Mouse (Mus musculus): ENCODE results near the gene OR5BS1P. TPM values are rescaled to one million over a fixed set of nuclear protein-coding genes. Genes with fewer than 3 reads are reported as not detected.

OR5BS1P gene
- polyA plus RNA-seq, 1 experiment, result not detected

DNA sequence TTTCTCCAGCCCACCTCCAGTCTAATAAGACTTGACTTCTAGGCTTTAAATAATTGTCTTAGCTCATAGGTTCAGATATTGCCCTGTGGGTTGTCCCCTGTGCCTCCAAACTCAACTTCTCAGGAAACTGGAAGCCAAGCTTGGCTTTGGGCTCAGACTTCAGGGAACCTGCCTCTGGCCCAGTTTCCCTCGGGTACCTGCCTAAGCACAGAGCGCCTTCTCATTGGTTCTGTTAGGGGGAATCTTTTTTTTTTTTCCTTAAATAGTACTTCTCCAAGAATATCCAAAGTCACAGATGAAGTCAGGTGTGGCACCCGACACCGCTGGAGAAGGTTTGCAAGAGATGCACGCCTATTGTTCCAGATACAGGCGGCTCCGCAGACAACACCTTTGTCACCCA, 17.4 kb upstream of the OR5BS1P start, which contains the start of gene Olfr281:
Olfr281 (plus strand) TSS at position 301 of the 400 bp plus-strand sequence.
- Histone ChIP-seq H3K4me1 (ENCODE audit: control insufficient read depth, insufficient read depth, low read length) (no peaks in the 10 kb centered on the region), H3K27me3 (ENCODE audit: control insufficient read depth, insufficient read depth, low read length) (no peaks in the 10 kb centered on the region), H3K27ac (ENCODE audit: insufficient read depth, low read length) (no peak within 1 kb of the TSS), H3K4me3 (replicated peaks; ENCODE audit: insufficient read depth, low read depth, low read length) (no peak within 1 kb of the TSS)
- TF ChIP-seq CTCF (IDR thresholded peaks at IDR 0.05; ENCODE audit: borderline replicate concordance, insufficient read depth, low read depth, low read length) (no peak), POLR2A (IDR thresholded peaks at IDR 0.05; ENCODE audit: borderline replicate concordance, insufficient read depth, low read length) (no peak)
- no peak for DNase-seq
- 92% methylated on average over 7 of the region's 7 CpGs for WGBS

DNA sequence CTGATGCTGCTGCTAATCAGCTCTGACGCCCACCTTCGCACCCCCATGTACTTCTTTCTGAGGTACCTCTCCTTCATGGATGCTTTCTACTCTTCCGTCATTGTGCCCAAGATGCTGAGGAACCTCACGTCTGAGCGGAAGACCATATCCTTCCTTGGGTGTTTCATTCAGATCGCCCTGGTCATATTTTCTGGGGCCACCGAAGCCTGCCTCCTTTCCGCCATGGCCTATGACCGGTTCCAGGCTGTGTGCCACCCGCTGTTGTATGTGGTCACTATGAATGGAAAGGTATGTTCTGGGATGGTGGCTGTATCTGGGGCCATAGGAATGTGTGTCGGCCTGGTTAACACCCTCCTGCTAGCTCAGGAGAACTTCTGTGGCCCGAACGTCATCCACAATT, 1.8 kb downstream of the OR5BS1P start:
- TF ChIP-seq CTCF (IDR thresholded peaks at IDR 0.05; ENCODE audit: borderline replicate concordance, insufficient read depth, low read depth, low read length), result no peak
- no peak for TF ChIP-seq POLR2A (IDR thresholded peaks at IDR 0.05; ENCODE audit: borderline replicate concordance, insufficient read depth, low read length)
- Histone ChIP-seq H3K4me1 (ENCODE audit: control insufficient read depth, insufficient read depth, low read length) (no peaks in the 10 kb centered on the region), H3K4me3 (replicated peaks; ENCODE audit: insufficient read depth, low read depth, low read length) (no peak overlapping the region), H3K27ac (ENCODE audit: insufficient read depth, low read length) (no peak overlapping the region), H3K27me3 (ENCODE audit: control insufficient read depth, insufficient read depth, low read length) (no peaks in the 10 kb centered on the region)
- DNase-seq, result no peak
- WGBS, result 90% methylated on average over 13 of the region's 13 CpGs

GRCm38 (mm10) chr15:98474958-98475357, 5.3 kb downstream of the OR5BS1P start:
- Histone ChIP-seq H3K4me3 (replicated peaks; ENCODE audit: insufficient read depth, low read depth, low read length) (no peak overlapping the region), H3K27me3 (ENCODE audit: control insufficient read depth, insufficient read depth, low read length) (no peaks in the 10 kb centered on the region), H3K27ac (ENCODE audit: insufficient read depth, low read length) (no peak overlapping the region), H3K4me1 (ENCODE audit: control insufficient read depth, insufficient read depth, low read length) (no peaks in the 10 kb centered on the region)
- no peak for DNase-seq
- 76% methylated on average over 10 of the region's 10 CpGs for WGBS
- TF ChIP-seq POLR2A (IDR thresholded peaks at IDR 0.05; ENCODE audit: borderline replicate concordance, insufficient read depth, low read length) (no peak), CTCF (IDR thresholded peaks at IDR 0.05; ENCODE audit: borderline replicate concordance, insufficient read depth, low read depth, low read length) (no peak)

GRCm38 (mm10) chr15:98475382-98475781, 5.7 kb downstream of the OR5BS1P start:
- WGBS, result 56% methylated on average over 10 of the region's 10 CpGs
- peak; percentile 18 to 43 for DNase-seq
- peak; percentile 49; the same call in 1 of the 2 replicates for TF ChIP-seq CTCF (IDR thresholded peaks at IDR 0.05; ENCODE audit: borderline replicate concordance, insufficient read depth, low read depth, low read length)
- TF ChIP-seq POLR2A (IDR thresholded peaks at IDR 0.05; ENCODE audit: borderline replicate concordance, insufficient read depth, low read length), result no peak

GRCm38 (mm10) chr15:98476281-98476680, 6.6 kb downstream of the OR5BS1P start:
- 56% methylated on average over 5 of the region's 5 CpGs for WGBS
- no peak for TF ChIP-seq CTCF (IDR thresholded peaks at IDR 0.05; ENCODE audit: borderline replicate concordance, insufficient read depth, low read depth, low read length)
- no peak for TF ChIP-seq POLR2A (IDR thresholded peaks at IDR 0.05; ENCODE audit: borderline replicate concordance, insufficient read depth, low read length)
- H3K27me3 ChIP-seq (ENCODE audit: control insufficient read depth, insufficient read depth, low read length), result no peaks in the 10 kb centered on the region
- H3K27ac ChIP-seq (ENCODE audit: insufficient read depth, low read length), result no peak overlapping the region
- no peak overlapping the region for H3K4me3 ChIP-seq (replicated peaks; ENCODE audit: insufficient read depth, low read depth, low read length)
- H3K4me1 ChIP-seq (ENCODE audit: control insufficient read depth, insufficient read depth, low read length), result no peaks in the 10 kb centered on the region
- DNase-seq, result peak in 1 of 2 experiments; percentile 3

More at GRCm38 (mm10) chr15:98475382-98475781, 5.7 kb downstream of the OR5BS1P start:
- Histone ChIP-seq H3K4me3 (replicated peaks; ENCODE audit: insufficient read depth, low read depth, low read length) (no peak overlapping the region), H3K4me1 (ENCODE audit: control insufficient read depth, insufficient read depth, low read length) (no peaks in the 10 kb centered on the region), H3K27me3 (ENCODE audit: control insufficient read depth, insufficient read depth, low read length) (no peaks in the 10 kb centered on the region), H3K27ac (ENCODE audit: insufficient read depth, low read length) (no peak overlapping the region)

DNA sequence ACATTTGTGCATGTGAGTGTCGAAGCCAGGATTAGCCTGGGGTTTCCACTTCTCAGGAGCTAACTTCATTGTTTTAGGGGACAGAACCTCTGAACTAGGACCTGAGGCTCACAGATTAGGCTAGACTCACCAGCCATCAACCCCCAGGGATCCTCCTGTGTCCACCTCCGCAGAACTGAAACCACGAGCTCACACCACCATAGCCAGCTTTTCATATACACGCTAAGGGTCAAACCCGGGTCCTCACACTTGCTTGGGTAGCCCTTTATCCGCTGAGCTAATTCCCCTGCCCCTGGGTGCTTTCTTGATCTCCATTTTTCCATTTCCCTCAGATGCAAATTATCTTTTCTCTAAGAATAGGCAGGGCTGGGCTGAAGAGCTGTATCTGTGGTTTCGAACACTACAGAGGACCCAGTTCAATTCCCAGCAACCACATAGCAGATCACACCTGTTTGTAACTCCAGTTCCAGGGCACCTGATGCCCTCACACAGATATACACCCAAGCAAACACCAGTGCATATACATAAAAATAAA, 9.9 kb downstream of the OR5BS1P start:
- no peak for DNase-seq
- WGBS, result 76% methylated on average over 7 of the region's 7 CpGs
- Histone ChIP-seq H3K27ac (ENCODE audit: insufficient read depth, low read length) (no peak overlapping the region), H3K4me1 (ENCODE audit: control insufficient read depth, insufficient read depth, low read length) (no peaks in the 10 kb centered on the region), H3K4me3 (replicated peaks; ENCODE audit: insufficient read depth, low read depth, low read length) (no peak overlapping the region), H3K27me3 (ENCODE audit: control insufficient read depth, insufficient read depth, low read length) (no peaks in the 10 kb centered on the region)
- TF ChIP-seq CTCF (IDR thresholded peaks at IDR 0.05; ENCODE audit: borderline replicate concordance, insufficient read depth, low read depth, low read length) (no peak), POLR2A (IDR thresholded peaks at IDR 0.05; ENCODE audit: borderline replicate concordance, insufficient read depth, low read length) (no peak)

DNA sequence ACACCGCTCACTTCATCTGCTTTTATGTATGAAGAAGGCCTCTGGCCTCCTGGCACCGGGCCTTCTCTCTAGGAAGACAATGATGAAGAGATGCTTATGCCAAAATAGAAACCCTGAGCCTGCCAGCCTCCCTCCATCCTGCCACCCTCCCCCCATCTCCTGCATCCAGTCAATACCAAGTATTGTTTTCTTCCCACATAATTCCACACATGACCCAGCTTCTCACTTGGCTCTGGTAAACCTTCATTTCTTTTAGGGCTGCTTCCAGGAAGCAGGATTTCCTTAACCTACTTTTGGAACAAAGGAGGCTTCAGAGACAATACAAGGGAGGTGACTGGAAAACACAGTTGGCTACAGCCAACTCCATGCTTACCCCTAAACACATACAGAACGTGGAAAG, 13.0 kb downstream of the OR5BS1P start, which contains the start of gene Lalba:
Lalba (minus strand) TSS at position 21 of the 400 bp plus-strand sequence.
- WGBS, result 17% methylated on average over 3 of the region's 3 CpGs
- TF ChIP-seq POLR2A (IDR thresholded peaks at IDR 0.05; ENCODE audit: borderline replicate concordance, insufficient read depth, low read length), result no peak
- TF ChIP-seq CTCF (IDR thresholded peaks at IDR 0.05; ENCODE audit: borderline replicate concordance, insufficient read depth, low read depth, low read length), result no peak

More for the DNA sequence above, 13.0 kb downstream of the OR5BS1P start, which contains the start of gene Lalba:
- no peak for DNase-seq
- Histone ChIP-seq H3K27ac (ENCODE audit: insufficient read depth, low read length) (no peak within 1 kb of the TSS), H3K4me3 (replicated peaks; ENCODE audit: insufficient read depth, low read depth, low read length) (no peak within 1 kb of the TSS), H3K27me3 (ENCODE audit: control insufficient read depth, insufficient read depth, low read length) (no peaks in the 10 kb centered on the region), H3K4me1 (ENCODE audit: control insufficient read depth, insufficient read depth, low read length) (no peaks in the 10 kb centered on the region)

Data from cerebellum, adult 2 months (tissue).